Mouse (Mus musculus): ENCODE measurements at regions not wholly inside any gene's neighbourhood (a gene's known extent, or its start where the extent isn't known, plus 50 kb on each side); places are given as distances from the start of the nearest gene placed in this dataset.
A peak's percentile ranks its signal among the peaks of the same experiment; 100 is the strongest.

DNA sequence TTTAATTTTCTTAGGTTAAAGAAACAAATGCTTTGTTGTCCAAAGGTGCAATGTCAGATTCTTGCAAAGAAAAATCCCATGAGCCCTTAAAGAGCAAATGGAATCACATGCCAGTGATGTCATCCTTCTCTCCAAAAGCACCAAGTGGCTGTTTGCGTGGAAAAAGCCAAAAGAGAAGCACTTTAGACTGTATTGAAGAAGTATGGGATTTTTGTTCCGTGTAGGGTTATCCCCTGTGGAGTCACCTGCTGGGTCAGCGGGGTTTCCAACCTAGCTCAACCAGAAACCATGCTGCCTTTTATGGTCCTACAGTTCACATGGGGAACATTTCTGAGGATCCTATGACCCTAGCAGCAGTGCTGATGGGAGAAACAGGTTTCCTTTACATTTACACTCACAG, 1213.5 kb upstream of the Lrrc6 start (continued):
- TF ChIP-seq ETS1 (conservative IDR thresholded peaks at IDR 0.05; ENCODE audit: low read depth, low read length), result peak; percentile 88
- peak; percentile 54; the same call in 1 of the 2 replicates for TF ChIP-seq TCF12 (IDR thresholded peaks at IDR 0.05; ENCODE audit: low read depth, low read length)
- no peak for TF ChIP-seq ZMIZ1 (IDR thresholded peaks at IDR 0.05; ENCODE audit: low read depth, low read length)
- TF ChIP-seq MXI1 (IDR thresholded peaks at IDR 0.05; ENCODE audit: low read depth, low read length), result peak; percentile 38; the same call in 1 of the 2 replicates
- peak; percentile 59; the same call in 1 of the 2 replicates for TF ChIP-seq JUN (IDR thresholded peaks at IDR 0.05; ENCODE audit: insufficient read depth, low read depth, low read length)
- TF ChIP-seq NELFE (IDR thresholded peaks at IDR 0.05; ENCODE audit: low read depth, low read length), result no peak
- peak; percentile 41; the same call in 1 of the 2 replicates for TF ChIP-seq MAZ (IDR thresholded peaks at IDR 0.05; ENCODE audit: low read depth, low read length)
- no peak for TF ChIP-seq PAX5 (IDR thresholded peaks at IDR 0.05; ENCODE audit: low read length)
- no peak for TF ChIP-seq CTCF (conservative IDR thresholded peaks at IDR 0.05 in 1 of 2, IDR thresholded peaks at IDR 0.05 in 1 of 2; ENCODE audit: low read depth in 2 of 2, low read length in 2 of 2)
- no peak for TF ChIP-seq POLR2A (IDR thresholded peaks at IDR 0.05; ENCODE audit: low read depth, low read length)
- no peak for TF ChIP-seq KAT2A (IDR thresholded peaks at IDR 0.05; ENCODE audit: insufficient replicate concordance, low read length)
- no peak for TF ChIP-seq SMC3 (IDR thresholded peaks at IDR 0.05; ENCODE audit: low read depth, low read length)
- peak; percentile 89 for TF ChIP-seq BHLHE40 (IDR thresholded peaks at IDR 0.05; ENCODE audit: low read depth, low read length)
- TF ChIP-seq SIN3A (IDR thresholded peaks at IDR 0.05; ENCODE audit: low read length), result peak; percentile 56; the same call in 1 of the 2 replicates
- TF ChIP-seq RCOR1 (conservative IDR thresholded peaks at IDR 0.05; ENCODE audit: low read depth, low read length), result 0 out of 2 replicates have a peak, but pooled peaks have one; percentile 72
- TF ChIP-seq ZC3H11A (IDR thresholded peaks at IDR 0.05; ENCODE audit: low read depth, low read length), result no peak
- no peak for TF ChIP-seq NRF1 (IDR thresholded peaks at IDR 0.05; ENCODE audit: low read depth, low read length)
- TF ChIP-seq HCFC1 (IDR thresholded peaks at IDR 0.05; ENCODE audit: low read depth, low read length), result no peak
- peak; percentile 45; the same call in 1 of the 2 replicates for TF ChIP-seq MAX (IDR thresholded peaks at IDR 0.05; ENCODE audit: low read length)
- TF ChIP-seq E2F4 (IDR thresholded peaks at IDR 0.05; ENCODE audit: insufficient replicate concordance, low read depth, low read length), result no peak
- no peak for TF ChIP-seq POLR2AphosphoS2 (IDR thresholded peaks at IDR 0.05; ENCODE audit: low read depth, low read length)
- TF ChIP-seq ZKSCAN1 (IDR thresholded peaks at IDR 0.05; ENCODE audit: borderline replicate concordance, low read depth, low read length), result no peak

DNA sequence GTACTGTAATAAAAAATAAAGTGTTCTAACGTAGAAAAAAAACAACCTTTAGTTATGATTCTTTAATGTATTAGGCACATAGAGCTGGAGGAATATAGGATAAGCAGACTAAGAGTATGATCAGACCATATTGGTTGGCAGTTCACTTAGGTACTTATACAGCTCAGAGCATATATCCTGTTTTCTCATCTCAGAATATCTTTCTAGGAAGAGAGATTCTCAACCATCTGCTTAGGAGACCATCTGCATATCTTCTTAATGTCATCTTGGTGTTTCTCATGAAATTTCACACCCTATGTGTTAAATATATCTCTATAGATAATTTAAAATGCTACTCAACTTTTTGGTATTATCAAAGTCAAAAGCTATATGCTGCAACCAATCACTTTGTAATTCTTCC, 1185.4 kb upstream of the Lrrc6 start:
- H3K4me2 ChIP-seq (ENCODE audit: insufficient read depth, low read depth, poor library complexity, severe bottlenecking), result no peak overlapping the region
- no peak overlapping the region for H3K4me3 ChIP-seq (replicated peaks in 1 of 3; ENCODE audit: low read depth in 2 of 3, low read length in 2 of 3, poor library complexity in 1 of 3)
- H3K9me3 ChIP-seq (replicated peaks; ENCODE audit: low read length), result no peaks in the 10 kb centered on the region
- peaks cover 0 to under 1% of the 10 kb centered on the region in 2 experiments; a peak in 1 of 4 replicates for H3K4me1 ChIP-seq (ENCODE audit: control insufficient read depth in 1 of 2, insufficient read depth in 2 of 2)
- no peaks in the 10 kb centered on the region for H3K79me2 ChIP-seq (replicated peaks; ENCODE audit: control insufficient read depth, extremely low read depth, insufficient read depth, poor library complexity, severe bottlenecking)
- dilution Hi-C loops (cut with MboI; ENCODE audit: extremely low pct_ligation_motif_present, extremely low pct_unique_long_range_greater_than_20kb, low sequenced_read_pairs) (no loop called here), in situ Hi-C loops (cut with MboI; ENCODE audit: low pct_ligation_motif_present, low pct_unique_long_range_greater_than_20kb, low sequenced_read_pairs) (no loop called here)
- H3K9ac ChIP-seq (ENCODE audit: insufficient read depth, low read depth), result no peak overlapping the region
- no peaks in the 10 kb centered on the region for H3K27me3 ChIP-seq (replicated peaks)
- no peaks in the 10 kb centered on the region for H3K36me3 ChIP-seq (replicated peaks in 1 of 2; ENCODE audit: control insufficient read depth in 1 of 2, insufficient read depth in 1 of 2, low read length in 1 of 2)
- H3K27ac ChIP-seq (ENCODE audit: insufficient read depth, low read depth), result no peak overlapping the region
- DNase-seq (ENCODE audit: extremely low read depth), result no peak
- TF ChIP-seq KAT2A (IDR thresholded peaks at IDR 0.05; ENCODE audit: insufficient replicate concordance, low read length) (no peak), USF1 (IDR thresholded peaks at IDR 0.05; ENCODE audit: low read depth, low read length) (no peak), E2F4 (IDR thresholded peaks at IDR 0.05; ENCODE audit: insufficient replicate concordance, low read depth, low read length) (no peak), SMC3 (IDR thresholded peaks at IDR 0.05; ENCODE audit: low read depth, low read length) (no peak), PAX5 (IDR thresholded peaks at IDR 0.05; ENCODE audit: low read length) (no peak), MXI1 (IDR thresholded peaks at IDR 0.05; ENCODE audit: low read depth, low read length) (no peak), UBTF (IDR thresholded peaks at IDR 0.05; ENCODE audit: low read depth, low read length) (no peak), SIN3A (IDR thresholded peaks at IDR 0.05; ENCODE audit: low read length) (no peak), EP300 (IDR thresholded peaks at IDR 0.05; ENCODE audit: low read length) (no peak), NRF1 (IDR thresholded peaks at IDR 0.05; ENCODE audit: low read depth, low read length) (no peak), TBP (conservative IDR thresholded peaks at IDR 0.05; ENCODE audit: low read depth, low read length) (no peak), TCF12 (IDR thresholded peaks at IDR 0.05; ENCODE audit: low read depth, low read length) (no peak), NELFE (IDR thresholded peaks at IDR 0.05; ENCODE audit: low read depth, low read length) (no peak), RCOR1 (conservative IDR thresholded peaks at IDR 0.05; ENCODE audit: low read depth, low read length) (no peak), MAZ (IDR thresholded peaks at IDR 0.05; ENCODE audit: low read depth, low read length) (no peak), ZMIZ1 (IDR thresholded peaks at IDR 0.05; ENCODE audit: low read depth, low read length) (no peak), MAFK (IDR thresholded peaks at IDR 0.05; ENCODE audit: insufficient replicate concordance, low read length) (no peak), GABPA (IDR thresholded peaks at IDR 0.05; ENCODE audit: insufficient replicate concordance, low read depth, low read length) (no peak)

Data from CH12.LX (cell line).